Mouse (Mus musculus) olfactory bulb, adult 2 months (tissue): ENCODE measurements around the gene Tox2. TPM values are rescaled to one million over a fixed set of nuclear protein-coding genes. Genes with fewer than 3 reads are reported as not detected.

Source experiments
- H3K27ac ChIP-seq: fragments of 200-500 bp; 2 replicates; pipeline ENCODE4 v1.5.1; 2012; ENCODE audit warnings: low read depth, low read length; ENCODE audit not compliant: insufficient read depth
- H3K4me1 ChIP-seq: fragments of 200-500 bp; 2 replicates; pipeline ENCODE4 v1.6.1; 2012; ENCODE audit warnings: low read length; ENCODE audit not compliant: control insufficient read depth, insufficient read depth
- H3K4me3 ChIP-seq: fragments of 200-500 bp; 2 replicates; pipeline ENCODE4 v1.5.1; 2012; ENCODE audit warnings: mild to moderate bottlenecking, low read depth, low read length, moderate library complexity; ENCODE audit not compliant: insufficient read depth
- CTCF ChIP-seq: fragments of 200-500 bp; IDR thresholded peaks from 2 replicates; pipeline ENCODE4 v1.5.1; 2012; ENCODE audit warnings: low read depth, mild to moderate bottlenecking, low read length, moderate library complexity; ENCODE audit not compliant: insufficient read depth
- POLR2A ChIP-seq: fragments of 200-500 bp; IDR thresholded peaks from 2 replicates; pipeline ENCODE4 v1.6.1; 2012; ENCODE audit warnings: mild to moderate bottlenecking, low read depth, low read length, moderate library complexity; ENCODE audit not compliant: insufficient read depth
- WGBS: fragments of 180-500 bp; shearing (Covaris S2); methylation state at CpG from one replicate; pipeline ENCODE4 v1.1.7; 2018; 5-methylcytosine and 5-hydroxymethylcytosine counted together
- polyA plus RNA-seq: library from polyadenylated mRNA; stranded (reverse); fragments of >200 nt; gene quantifications from 2 replicates; pipeline ENCODE4 v1.2.4, GENCODE M21; 2012; ENCODE audit warnings: low replicate concordance; ENCODE audit not compliant: missing spikeins, insufficient read depth, insufficient read length

The Tox2 gene
- polyA plus RNA-seq, 1 experiment: not detected

DNA sequence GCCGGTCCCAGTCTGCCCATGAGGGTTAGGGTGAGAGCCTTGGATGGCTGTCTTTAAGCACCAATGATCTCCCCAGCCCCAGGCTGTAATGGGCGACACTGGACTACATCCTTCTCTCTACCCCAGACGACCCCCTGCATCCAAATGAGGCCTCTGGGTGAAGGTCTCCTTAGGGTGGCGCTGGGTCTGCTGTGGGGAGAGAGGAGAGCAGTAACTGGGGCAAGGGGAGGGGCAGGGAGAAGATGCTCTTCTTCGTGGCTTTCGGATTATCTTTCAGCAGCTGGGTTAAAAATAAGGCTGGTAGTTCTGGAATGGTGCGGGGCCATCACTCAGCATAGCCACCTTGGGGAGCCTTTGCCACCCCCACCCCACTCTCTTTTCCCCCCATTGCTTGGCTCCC is 145.8 kb downstream of the Tox2 start:
- no peak overlapping the region for H3K4me3 ChIP-seq
- TF ChIP-seq CTCF (no peak), POLR2A (no peak)
- H3K27ac ChIP-seq: no peak overlapping the region
- H3K4me1 ChIP-seq: peaks cover 7% of the 10 kb centered on the region; the same call in 1 of the 2 replicates
- WGBS: 58% methylated on average over 7 of the region's 7 CpGs

- 33% methylated on average over 9 of the region's 9 CpGs for WGBS
- TF ChIP-seq CTCF: no peak
- TF ChIP-seq POLR2A: no peak
- no peak overlapping the region for H3K27ac ChIP-seq
- no peak overlapping the region for H3K4me3 ChIP-seq
- peaks cover 7% of the 10 kb centered on the region; the same call in 1 of the 2 replicates for H3K4me1 ChIP-seq
These were observed 146.5 kb downstream of the Tox2 start for GRCm38 (mm10) chr2:163349411-163349810.

- Histone ChIP-seq H3K4me3 (no peak overlapping the region), H3K27ac (no peak overlapping the region), H3K4me1 (peaks cover 7% of the 10 kb centered on the region; the same call in 1 of the 2 replicates)
- 62% methylated on average over 5 of the region's 5 CpGs for WGBS
- no peak for TF ChIP-seq POLR2A
- TF ChIP-seq CTCF: no peak
These were observed 147.5 kb downstream of the Tox2 start for GRCm38 (mm10) chr2:163350443-163350842.

DNA sequence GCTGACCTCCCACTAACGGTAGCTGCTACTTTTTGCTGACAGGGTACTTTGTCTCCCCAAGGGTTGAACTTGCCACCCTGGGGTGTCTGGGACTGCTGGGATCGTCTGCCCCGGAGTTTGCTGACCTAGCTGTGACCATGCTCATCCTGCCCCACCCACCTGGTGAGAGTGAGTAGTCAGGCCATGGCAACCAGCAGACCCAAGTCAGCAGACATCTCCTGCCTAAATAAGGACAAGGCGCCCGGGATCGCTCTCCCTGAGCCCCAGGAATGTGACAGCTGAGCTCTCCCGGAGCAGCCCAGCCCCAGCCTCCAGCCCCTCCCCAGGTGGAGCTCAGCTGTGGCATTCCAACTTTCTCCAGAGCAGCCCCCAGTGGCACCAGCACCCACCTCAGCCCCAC is 150.8 kb downstream of the Tox2 start:
- 54% methylated on average over 7 of the region's 7 CpGs for WGBS
- Histone ChIP-seq H3K4me1 (peaks cover 3% of the 10 kb centered on the region; the same call in 1 of the 2 replicates), H3K4me3 (no peak overlapping the region), H3K27ac (no peak overlapping the region)
- TF ChIP-seq POLR2A (no peak), CTCF (no peak)

DNA sequence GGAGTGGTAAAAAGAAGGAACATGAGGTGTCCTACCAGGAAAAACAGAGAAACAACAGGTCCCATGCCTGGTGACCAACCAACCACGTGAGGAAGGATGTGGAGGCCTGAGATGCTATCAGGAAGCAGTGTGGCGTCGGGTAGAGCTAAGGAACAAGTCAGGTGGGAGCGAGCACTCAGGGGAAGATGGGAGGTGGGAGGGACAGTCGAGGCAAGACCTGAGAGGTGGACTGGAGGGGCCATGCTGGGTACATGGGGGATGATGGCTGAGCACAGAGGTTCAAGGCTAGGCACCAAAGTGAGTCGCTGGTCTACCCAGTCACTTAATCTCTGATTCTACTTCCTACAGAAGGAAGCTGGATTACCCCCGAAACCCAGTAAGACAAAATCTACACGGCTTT is 152.7 kb downstream of the Tox2 start:
- Histone ChIP-seq H3K27ac (no peak overlapping the region), H3K4me3 (no peak overlapping the region), H3K4me1 (no peaks in the 10 kb centered on the region)
- TF ChIP-seq CTCF (no peak), POLR2A (no peak)
- WGBS: 85% methylated on average over 8 of the region's 8 CpGs

DNA sequence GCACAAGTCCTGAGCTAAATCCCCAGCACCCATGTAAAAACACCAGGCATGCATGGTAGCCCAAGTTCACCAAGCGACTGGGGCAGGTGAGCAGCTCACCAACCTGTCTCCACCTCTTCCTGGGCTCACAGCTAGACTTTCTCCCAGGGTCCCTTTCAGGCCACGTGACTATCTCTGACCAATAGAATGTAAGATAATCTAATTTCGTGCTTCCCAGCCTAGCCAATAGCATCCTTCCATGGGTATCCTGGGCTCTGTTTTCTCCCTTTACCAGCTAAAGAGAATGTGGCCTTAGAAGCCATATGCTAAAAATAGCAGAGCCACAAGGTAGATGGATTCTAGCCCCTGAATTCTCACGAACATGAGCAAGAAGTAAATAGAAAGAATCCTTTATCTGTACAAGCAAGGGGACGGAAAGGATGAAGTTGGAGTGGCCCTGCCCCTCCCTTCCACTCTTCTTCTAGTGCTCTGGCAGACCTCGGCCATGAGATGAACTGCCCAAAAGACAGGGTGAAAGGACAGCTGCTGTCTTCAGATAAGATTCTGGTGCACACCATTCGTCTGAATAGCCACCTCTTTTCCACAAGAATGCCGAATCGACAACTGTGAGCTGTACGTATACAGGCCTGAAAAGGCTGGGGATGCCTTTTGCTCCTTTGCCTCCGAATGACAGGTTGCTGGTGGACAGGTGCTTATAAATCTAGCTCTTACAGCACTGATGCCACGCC is 153.4 kb downstream of the Tox2 start:
- H3K27ac ChIP-seq: no peak overlapping the region
- no peak for TF ChIP-seq CTCF
- no peak for TF ChIP-seq POLR2A
- WGBS: 92% methylated on average over 12 of the region's 12 CpGs

DNA sequence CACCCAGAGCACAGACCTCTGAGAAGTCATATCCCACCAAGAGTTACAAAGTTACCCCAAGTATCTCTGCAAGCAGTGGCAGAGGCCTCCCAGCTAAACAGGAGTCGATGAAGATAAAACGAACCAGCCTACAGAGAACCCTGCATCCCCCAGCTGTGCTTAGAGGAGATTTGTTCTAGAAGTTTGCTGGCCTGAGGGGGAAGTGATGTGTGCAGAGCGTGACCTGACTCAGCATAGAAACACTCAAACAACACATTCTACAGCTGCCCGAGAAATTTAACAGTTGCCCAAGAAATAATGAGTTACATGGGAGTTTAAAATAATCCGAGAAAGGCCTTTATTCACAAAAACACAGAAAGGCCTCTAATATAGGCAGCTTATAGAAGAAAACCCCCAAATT is 155.7 kb downstream of the Tox2 start:
- WGBS: 83% methylated on average over 5 of the region's 5 CpGs
- H3K27ac ChIP-seq: no peak overlapping the region
- no peak for TF ChIP-seq POLR2A
- no peak for TF ChIP-seq CTCF

More for the DNA sequence above, 153.4 kb downstream of the Tox2 start:
- Histone ChIP-seq H3K4me3 (no peak overlapping the region), H3K4me1 (no peaks in the 10 kb centered on the region)

GRCm38 (mm10) chr2:163359253-163359652 is 156.3 kb downstream of the Tox2 start:
- WGBS: 76% methylated on average over 2 of the region's 2 CpGs
- Histone ChIP-seq H3K27ac (no peak overlapping the region), H3K4me1 (no peaks in the 10 kb centered on the region), H3K4me3 (no peak overlapping the region)
- TF ChIP-seq CTCF (no peak), POLR2A (no peak)

More for the DNA sequence above, 155.7 kb downstream of the Tox2 start:
- Histone ChIP-seq H3K4me1 (no peaks in the 10 kb centered on the region), H3K4me3 (no peak overlapping the region)

GRCm38 (mm10) chr2:163360858-163361623 is 158.1 kb downstream of the Tox2 start:
- H3K4me1 ChIP-seq: no peaks in the 10 kb centered on the region
- H3K27ac ChIP-seq: no peak overlapping the region
- TF ChIP-seq POLR2A (no peak), CTCF (no peak)
- WGBS: 88% methylated on average over 16 of the region's 16 CpGs
- H3K4me3 ChIP-seq: no peak overlapping the region
